In genomic region chr9:62972073-62972745, GRCm38 (mm10) we compare ENCODE assay signal across 7 mouse cellular contexts. TPM values are rescaled to one million over a fixed set of nuclear protein-coding genes. Genes with fewer than 3 reads are reported as not detected.
A peak's percentile ranks its signal among the peaks of the same experiment; 100 is the strongest.
DNase-seq lines count a peak whose midpoint lies in the region; ATAC-seq and TF ChIP-seq lines count a peak whose summit lies in the region.

No protein-coding gene starts in this region.

- whole genome bisulfite sequencing in bone marrow, adult 2 months: 24% methylated on average over 10 of the region's 10 CpGs
- WGBS in heart, embryonic 14.5 days: 45% methylated on average over 10 of the region's 10 CpGs
- 46% methylated on average over 10 of the region's 10 CpGs for WGBS in liver, embryonic 13.5 days (ENCODE audit: insufficient replicate concordance)
- 20% methylated on average over 10 of the region's 10 CpGs for WGBS in spleen, adult 2 months

- H3K27me3 ChIP-seq in heart, embryonic 14.5 days (ENCODE audit: control insufficient read depth, insufficient read depth, low read length): no peaks in the 10 kb centered on the region
- H3K27me3 ChIP-seq in liver, embryonic 13.5 days: no peaks in the 10 kb centered on the region
- no peaks in the 10 kb centered on the region for H3K27me3 ChIP-seq in spleen, adult 2 months (ENCODE audit: control insufficient read depth, insufficient read depth, low read length)

- no peak overlapping the region for H3K4me3 ChIP-seq in bone marrow, adult 2 months (replicated peaks; ENCODE audit: control insufficient read depth, low read depth, low read length)
- H3K4me3 ChIP-seq in heart, embryonic 14.5 days (ENCODE audit: control insufficient read depth in 1 of 2, insufficient read depth in 1 of 2, low read depth in 1 of 2, low read length in 2 of 2): no peak overlapping the region
- H3K4me3 ChIP-seq in liver, embryonic 13.5 days (replicated peaks): no peak overlapping the region
- H3K4me3 ChIP-seq in spleen, adult 2 months (ENCODE audit: extremely low read depth, insufficient read depth, insufficient read length): peak overlapping the region; percentile 33; the same call in 1 of the 2 replicates

- TF ChIP-seq CTCF in bone marrow, adult 2 months (IDR thresholded peaks at IDR 0.05; ENCODE audit: control insufficient read depth, insufficient read depth, low read length): peak; percentile 36; the same call in 1 of the 2 replicates
- peak; percentile 24; the same call in 1 of the 2 replicates for TF ChIP-seq CTCF in spleen, adult 2 months (IDR thresholded peaks at IDR 0.05; ENCODE audit: extremely low read depth, insufficient read depth, insufficient read length, insufficient replicate concordance)

- H3K4me1 ChIP-seq in bone marrow, adult 2 months (ENCODE audit: control insufficient read depth, insufficient read depth, low read length): peaks cover 3% of the 10 kb centered on the region; the same call in 1 of the 2 replicates
- H3K4me1 ChIP-seq in heart, embryonic 14.5 days (ENCODE audit: control insufficient read depth in 2 of 2, insufficient read depth in 2 of 2, low read length in 2 of 2): peaks cover 4 to 34% of the 10 kb centered on the region in 2 experiments
- peaks cover 48% of the 10 kb centered on the region for H3K4me1 ChIP-seq in liver, embryonic 13.5 days (replicated peaks)
- peaks cover 21% of the 10 kb centered on the region for H3K4me1 ChIP-seq in spleen, adult 2 months (ENCODE audit: control insufficient read depth, insufficient read depth, insufficient read length)

- peak; percentile 75 for ATAC-seq in heart, embryonic 14.5 days (ENCODE audit: insufficient number of reproducible peaks, insufficient read depth, low FRiP score, low read depth)
- peak; percentile 83 for ATAC-seq in liver, embryonic 13.5 days (ENCODE audit: low read depth)

- peak overlapping the region; percentile 36; the same call in 1 of the 2 replicates for H3K9ac ChIP-seq in heart, embryonic 14.5 days (ENCODE audit: low read length)
- peak overlapping the region; percentile 4; the same call in 1 of the 2 replicates for H3K9ac ChIP-seq in liver, embryonic 13.5 days

- peak; percentile 13 for DNase-seq in retina, adult 2 months (ENCODE audit: low read depth, low spot score)
- no peak for DNase-seq in retina, embryonic 14.5 days (ENCODE audit: low spot score)
- DNase-seq in liver, embryonic 13.5 days: no peak
- DNase-seq in spleen, adult 2 months (ENCODE audit: low read depth in 1 of 2, low spot score in 2 of 2): peak; percentile 47
- no peak for DNase-seq in layer of hippocampus, adult 9-11 months

- no peaks in the 10 kb centered on the region for H3K9me3 ChIP-seq in heart, embryonic 14.5 days (ENCODE audit: control insufficient read depth, low read length)
- H3K9me3 ChIP-seq in liver, embryonic 13.5 days (replicated peaks): no peaks in the 10 kb centered on the region

- TF ChIP-seq POLR2A in bone marrow, adult 2 months (IDR thresholded peaks at IDR 0.05; ENCODE audit: borderline replicate concordance, control insufficient read depth, low read depth, low read length): no peak
- no peak for TF ChIP-seq POLR2A in spleen, adult 2 months (IDR thresholded peaks at IDR 0.05; ENCODE audit: low read depth, low read length)

- no peak overlapping the region for H3K27ac ChIP-seq in bone marrow, adult 2 months (ENCODE audit: control insufficient read depth, insufficient read depth, low read depth, low read length, poor library complexity)
- H3K27ac ChIP-seq in heart, embryonic 14.5 days (replicated peaks in 1 of 2; ENCODE audit: control insufficient read depth in 1 of 2, insufficient read depth in 1 of 2, low read depth in 2 of 2, low read length in 2 of 2): peak overlapping the region in 1 of 2 experiments; percentile 12; a peak in 2 of 4 replicates
- H3K27ac ChIP-seq in liver, embryonic 13.5 days: no peak overlapping the region
- peak overlapping the region; percentile 67 for H3K27ac ChIP-seq in spleen, adult 2 months (ENCODE audit: insufficient read depth, low read length)

- H3K36me3 ChIP-seq in heart, embryonic 14.5 days (ENCODE audit: control insufficient read depth, insufficient read depth, low read length): no peaks in the 10 kb centered on the region
- H3K36me3 ChIP-seq in liver, embryonic 13.5 days: peaks cover 3% of the 10 kb centered on the region; the same call in 1 of the 2 replicates
- no peaks in the 10 kb centered on the region for H3K36me3 ChIP-seq in spleen, adult 2 months (ENCODE audit: control insufficient read depth, insufficient read depth, low read length)

- H3K4me2 ChIP-seq in heart, embryonic 14.5 days (ENCODE audit: low read length): no peak overlapping the region
- H3K4me2 ChIP-seq in liver, embryonic 13.5 days: no peak overlapping the region

RNA-seq across cellular contexts. Expression of gene Pias1, which starts 15.5 kb away (rescaled TPM):
- polyA plus RNA-seq in bone marrow, adult 2 months (2011; ENCODE audit: insufficient read depth, insufficient read length, low replicate concordance, missing spikeins): 11.2 and 13.2 TPM in 2 replicates
- polyA plus RNA-seq in heart, embryonic 14.5 days (2014; fragmentation: Nextera tagmentation; extraction: Ambion mirVana): 42.7 and 44.9 TPM in 2 replicates
- 25.6 and 30.6 TPM in 2 replicates for polyA plus RNA-seq in liver, embryonic 13.5 days (2015; fragmentation: Nextera tagmentation; extraction: Ambion mirVana)
- polyA plus RNA-seq in spleen, adult 2 months (2012; rRNA removed): 17.6 and 23.3 TPM in 2 replicates

Comparison
In these comparisons a context has a peak if more than half of its experiments do, and no peak if none do; other contexts are left out.
1. DNase-seq: peak in retina, adult 2 months (single experiment) and spleen, adult 2 months (2 of 2); none in retina, embryonic 14.5 days (single experiment), liver, embryonic 13.5 days (single experiment) and layer of hippocampus, adult 9-11 months (single experiment).